Mouse (Mus musculus) cerebellum, postnatal 25 days (tissue): ENCODE results near the gene Rem2.
A peak's percentile ranks its signal among the peaks of the same experiment; 100 is the strongest.

ENCODE experiments used
- DNase-seq, 2 experiments: peaks; one replicate each; pipeline ENCODE4 v3.0.0; 2021; ENCODE audit warnings: mixed read lengths in 2 of 2

Rem2 gene

DNA sequence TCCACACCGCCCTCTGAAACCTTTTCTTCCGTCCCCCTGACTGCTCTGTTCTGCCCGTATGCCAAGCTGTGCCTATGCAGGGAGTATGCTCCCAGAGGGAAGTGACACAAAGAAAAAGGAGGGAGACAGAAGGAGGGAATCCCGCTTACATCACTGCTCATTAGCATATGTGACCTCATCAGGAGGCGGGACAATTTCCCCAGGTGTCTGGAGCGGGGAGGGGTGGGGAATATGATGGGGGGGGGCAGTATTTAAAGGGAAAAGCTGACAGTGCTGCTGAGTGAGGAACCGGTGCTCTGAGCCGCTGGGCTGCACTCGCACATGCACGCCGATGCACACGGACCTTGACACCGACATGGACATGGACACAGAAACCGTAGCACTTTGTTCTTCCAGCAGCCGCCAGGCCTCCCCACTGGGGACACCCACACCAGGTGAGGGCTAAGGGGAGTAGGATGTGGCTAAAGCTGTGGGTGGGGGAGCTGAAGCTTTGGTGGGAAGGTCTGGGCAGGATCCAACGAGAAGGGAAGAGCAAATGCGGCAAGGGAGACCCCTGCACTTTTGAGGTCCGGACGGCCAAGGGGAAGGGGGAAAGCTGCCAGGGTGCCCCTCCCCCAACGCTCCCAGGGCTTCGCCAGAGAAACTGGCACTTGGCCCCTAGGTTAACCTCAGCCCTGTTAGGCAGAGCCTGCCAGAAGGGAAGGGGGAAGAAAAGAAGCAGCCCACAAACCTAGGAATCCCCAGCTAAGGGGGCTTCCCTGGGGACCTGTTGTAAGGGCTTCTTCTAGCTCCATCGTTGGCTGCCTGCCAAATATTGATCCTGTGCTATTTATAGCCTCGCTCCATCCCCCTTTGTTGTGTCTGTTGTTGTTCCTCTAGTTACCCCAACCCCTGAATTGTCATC lies at the start of gene Rem2:
Gene Rem2, plus strand, starts transcription at position 160 of the 904 bp plus-strand sequence.
- peak; percentile 82 to 89 for DNase-seq

DNA sequence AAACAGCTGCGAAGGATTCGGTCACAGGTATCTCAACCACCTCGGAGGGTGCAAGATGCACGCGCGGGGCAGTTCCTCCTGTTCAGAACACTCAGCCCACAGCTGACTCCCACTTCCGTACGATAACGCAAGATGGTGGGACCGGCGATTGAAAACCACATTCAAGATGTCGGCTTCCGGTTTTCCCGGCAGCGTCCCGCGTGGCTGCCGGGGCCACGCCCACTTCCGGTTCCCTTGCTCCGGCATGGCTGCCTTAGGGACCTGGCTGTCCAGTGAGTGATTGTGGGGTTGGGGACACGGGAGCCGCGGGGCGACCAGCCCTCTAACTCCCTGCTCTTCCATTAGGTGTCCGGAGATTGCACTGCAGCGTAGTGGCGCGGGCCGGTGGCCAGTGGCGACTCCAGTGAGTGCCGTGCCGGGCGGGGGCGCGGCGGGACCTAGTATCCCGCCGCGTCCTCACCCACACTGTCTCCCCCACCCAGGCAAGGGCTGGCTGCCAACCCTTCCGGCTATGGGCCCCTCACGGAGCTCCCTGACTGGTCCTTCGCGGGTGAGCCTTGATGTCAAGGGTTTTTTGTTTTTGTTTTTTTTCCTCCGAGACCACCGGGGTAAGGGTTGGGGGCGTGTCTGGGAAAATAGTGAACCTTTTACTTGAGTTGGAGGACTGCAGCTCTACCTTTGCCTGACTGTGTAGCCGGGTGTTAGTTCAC lies 49.1 kb upstream of the Rem2 start, which contains the start of gene Mrpl52:
Gene Mrpl52, plus strand, starts transcription at position 221 of the 710 bp plus-strand sequence.
- peak; percentile 92 to 95 for DNase-seq

DNA sequence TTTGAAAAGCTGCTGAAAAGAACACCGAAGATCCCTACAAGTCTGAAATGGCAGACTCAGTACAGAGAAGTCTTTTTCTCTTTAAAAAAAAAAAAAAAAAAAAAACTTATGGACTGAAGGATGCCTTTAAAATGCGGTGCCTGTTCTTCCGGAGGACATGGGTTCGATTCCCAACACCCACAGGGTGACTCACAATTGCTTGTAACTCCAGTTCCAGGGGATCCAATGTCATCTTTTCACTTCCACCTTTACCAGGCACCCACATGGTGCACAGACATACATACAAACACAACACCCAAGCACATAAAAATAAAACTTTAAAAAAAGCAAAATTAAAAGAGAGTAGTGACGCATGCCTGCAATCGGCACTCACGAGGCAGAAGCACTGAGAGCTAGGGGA lies 48.2 kb upstream of the Rem2 start:
- DNase-seq, result no peak

DNA sequence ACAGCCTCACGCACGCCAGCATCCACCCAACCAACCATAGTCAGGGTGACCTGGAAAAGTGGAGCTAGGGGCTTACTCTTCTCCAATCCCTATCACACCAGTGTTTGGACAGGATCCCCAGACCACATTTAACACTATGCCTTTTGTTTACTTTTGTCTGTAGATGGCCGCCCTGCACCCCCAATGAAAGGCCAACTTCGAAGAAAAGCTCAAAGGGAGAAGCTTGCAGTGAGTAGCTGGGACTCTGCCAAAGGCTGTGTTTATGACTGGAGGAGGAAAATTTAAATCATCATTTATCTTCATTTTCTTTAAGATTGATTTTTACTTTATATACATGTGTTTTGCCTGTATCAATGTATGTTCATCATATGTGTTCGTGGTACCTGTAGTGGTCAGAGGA lies 47.5 kb upstream of the Rem2 start:
- no peak for DNase-seq

DNA sequence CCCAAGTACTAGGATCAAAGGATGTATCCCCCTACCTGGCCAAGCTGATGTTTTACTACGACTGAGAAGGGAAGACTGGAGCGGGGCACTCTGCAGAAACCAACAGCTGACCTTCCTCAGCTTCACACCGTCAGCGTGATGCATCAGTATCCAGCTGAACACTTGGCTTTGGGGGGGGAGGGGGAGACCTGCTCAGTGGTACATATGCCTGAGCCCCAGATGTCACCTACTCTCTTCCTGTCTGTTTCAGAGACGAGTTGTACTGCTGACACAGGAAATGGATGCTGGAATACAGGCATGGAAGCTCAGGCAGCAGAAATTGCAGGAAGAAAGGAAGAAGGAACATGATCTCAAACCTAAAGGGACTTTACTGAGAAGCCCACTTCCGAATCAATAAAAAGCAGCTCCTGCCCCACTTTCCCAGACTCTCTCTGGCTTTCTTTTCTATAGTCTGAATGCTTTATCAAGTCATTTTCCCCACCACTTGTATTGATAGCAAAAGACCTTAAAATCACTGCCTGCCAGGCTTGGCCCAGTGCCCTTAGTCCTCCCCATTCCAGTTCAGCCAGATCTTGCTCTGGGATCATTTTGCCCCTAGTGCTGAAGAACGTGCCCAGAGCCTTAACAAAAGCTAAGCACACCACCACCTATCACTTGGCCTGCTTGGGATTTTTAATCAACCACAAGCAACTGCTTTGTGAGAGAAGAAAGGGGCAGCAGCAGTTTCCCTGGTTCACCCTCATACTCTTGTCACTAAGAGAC lies 46.4 kb upstream of the Rem2 start:
- no peak for DNase-seq

DNA sequence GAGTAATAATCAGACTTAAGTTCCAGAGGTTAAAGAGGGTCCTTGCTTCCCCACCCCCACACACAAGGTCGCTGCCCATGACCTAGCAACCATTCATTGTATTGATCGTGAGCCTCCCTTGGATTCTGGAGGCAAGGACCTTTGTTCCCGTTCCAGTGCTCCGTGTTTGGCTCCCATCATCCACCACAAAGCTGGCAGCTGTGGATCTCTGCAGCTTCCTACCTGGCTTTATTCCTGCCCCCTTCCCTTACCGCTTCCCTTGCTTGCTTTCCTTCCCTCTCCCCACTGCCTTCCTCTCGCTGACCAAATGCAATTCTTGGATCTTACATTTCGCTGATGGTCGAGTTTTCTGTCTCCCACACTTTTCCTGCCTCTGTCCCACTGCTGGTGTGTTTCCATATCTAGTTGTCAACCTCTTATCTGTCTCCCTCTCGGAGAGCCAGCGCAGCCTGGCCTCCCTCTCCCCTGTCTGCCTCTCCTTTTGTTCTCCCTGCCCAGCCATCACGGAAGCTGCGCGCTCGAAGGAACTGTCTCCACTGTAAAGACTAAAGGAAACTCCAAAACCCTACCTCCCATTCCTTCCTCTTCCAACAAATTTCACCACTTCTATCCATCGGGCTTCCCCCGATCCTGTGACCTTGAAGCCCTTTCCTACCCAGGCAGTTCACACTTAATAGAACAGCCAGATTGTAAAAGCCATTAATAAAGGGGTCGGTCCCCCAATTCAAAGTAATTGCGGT lies 45.3 kb upstream of the Rem2 start:
- no peak for DNase-seq

DNA sequence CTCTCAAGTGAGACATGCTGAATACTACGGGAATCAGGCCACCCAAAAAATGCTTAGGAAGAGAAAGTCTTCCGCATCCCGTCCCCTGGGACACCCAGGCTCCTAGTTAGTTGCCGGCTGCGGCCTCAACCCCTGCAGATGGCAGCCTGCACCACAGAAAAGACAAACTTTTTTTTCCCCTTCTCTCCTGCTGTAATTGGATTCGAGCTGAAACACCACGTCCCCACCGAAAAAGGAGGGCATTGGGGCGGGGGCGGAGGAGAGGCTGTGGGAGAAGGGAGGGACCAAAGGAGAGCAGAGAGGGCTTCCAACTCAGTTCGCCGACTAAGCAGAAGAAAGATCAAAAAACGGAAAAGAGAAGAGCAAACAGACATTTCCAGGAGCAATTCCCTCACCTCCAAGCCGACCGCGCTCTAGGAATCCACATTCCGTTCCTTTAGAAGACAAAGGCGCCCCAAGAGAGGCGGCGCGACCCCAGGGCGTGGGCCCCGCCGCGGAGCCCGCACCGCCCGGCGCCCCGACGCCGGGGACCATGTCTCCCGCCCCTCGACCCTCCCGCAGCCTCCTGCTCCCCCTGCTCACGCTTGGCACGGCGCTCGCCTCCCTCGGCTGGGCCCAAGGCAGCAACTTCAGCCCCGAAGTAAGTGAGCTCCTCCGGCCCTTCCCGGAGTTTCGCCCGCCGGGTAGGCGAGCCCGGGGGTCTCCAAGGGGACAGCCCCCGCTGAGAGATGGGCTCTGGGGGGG lies 44.4 kb upstream of the Rem2 start, which contains the start of gene Mmp14:
Gene Mmp14, plus strand, starts transcription at position 279 of the 744 bp plus-strand sequence.
- peak in 1 of 2 experiments; percentile 37 for DNase-seq

DNA sequence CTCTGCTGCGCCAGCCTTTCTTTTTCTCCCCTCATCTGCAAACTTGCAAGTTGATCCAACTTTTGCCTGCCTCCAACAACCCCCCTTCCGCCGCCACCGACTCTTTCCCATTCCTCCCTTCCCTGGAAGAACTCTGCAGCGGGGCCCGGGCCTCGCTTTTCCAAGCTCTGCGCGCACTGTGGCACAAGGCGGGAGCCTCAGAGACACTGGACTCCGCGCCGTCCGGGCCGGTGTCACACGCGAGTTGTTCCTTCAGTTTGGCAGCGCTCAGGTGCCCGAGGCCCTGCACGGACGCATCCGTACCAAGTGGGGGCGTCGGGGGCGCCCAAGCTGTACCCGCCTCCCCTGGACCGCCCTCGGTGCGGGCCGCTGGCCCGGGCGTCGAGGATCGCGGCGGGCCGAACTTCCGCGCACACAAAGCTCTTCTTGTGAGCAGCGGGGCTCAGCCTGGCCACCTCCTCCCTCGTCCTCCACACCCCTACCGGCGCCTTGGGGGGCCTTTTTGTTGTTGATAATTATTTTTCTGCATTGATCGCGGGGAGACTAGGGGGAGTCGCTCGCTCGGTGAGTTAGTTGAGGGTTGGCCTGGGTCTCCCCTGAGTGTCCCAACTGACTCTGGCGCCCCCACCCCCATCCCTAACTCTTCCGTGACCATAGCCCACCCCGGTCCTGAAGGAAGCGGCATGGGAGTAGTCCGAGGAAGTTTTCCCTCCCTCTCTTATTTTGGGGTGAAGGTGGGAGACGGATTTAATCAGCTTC lies 43.6 kb upstream of the Rem2 start:
- DNase-seq, result peak in 1 of 2 experiments; percentile 31

DNA sequence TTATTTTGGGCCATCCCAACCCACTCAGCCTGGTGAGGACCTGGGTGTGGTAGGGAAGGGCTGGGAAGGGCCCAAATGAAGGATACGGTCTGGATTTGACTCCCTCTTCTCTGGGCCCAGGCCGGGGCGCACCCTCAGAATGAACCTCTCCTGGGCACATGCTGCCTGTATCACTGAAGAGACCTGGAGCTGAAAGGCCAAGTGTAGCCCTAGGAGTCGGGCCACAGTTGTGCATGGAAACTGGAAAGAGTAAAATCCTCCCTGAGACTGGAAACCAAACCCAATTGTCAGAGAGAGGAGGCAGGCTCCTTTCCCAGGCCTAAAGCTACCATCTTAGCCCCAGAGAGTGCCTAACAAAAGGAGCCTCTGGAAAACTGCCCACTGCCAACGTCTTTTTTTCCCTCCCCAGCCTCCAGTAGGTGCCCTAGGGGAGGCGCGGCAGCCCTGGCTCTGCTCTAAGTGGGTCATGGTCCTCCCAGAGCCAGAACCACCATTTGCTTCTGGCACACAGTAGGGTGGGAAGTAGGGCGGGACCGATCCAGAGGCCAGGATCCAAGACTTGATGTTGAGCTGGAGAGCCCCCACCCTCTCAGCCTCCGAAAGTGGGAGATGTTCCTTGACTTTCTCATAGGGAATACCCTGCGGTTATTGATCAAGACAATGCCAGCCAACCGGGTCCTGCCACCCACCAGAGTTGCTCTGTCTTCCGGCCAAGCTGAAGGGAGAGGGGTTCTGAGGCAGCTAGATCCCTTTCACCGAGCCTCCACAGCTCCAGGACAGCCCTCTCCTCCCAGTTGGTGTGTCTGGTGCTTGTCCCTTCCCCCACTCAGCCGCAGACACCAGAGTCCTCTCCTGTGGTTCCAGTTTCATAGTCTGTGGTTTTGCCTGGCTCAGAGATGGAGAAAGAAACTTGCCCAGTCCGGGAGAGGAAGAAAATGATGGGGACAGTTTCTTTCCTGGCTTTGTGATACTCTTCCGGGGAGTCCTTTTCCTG lies 42.8 kb upstream of the Rem2 start:
- DNase-seq, result peak in 1 of 2 experiments; percentile 35

DNA sequence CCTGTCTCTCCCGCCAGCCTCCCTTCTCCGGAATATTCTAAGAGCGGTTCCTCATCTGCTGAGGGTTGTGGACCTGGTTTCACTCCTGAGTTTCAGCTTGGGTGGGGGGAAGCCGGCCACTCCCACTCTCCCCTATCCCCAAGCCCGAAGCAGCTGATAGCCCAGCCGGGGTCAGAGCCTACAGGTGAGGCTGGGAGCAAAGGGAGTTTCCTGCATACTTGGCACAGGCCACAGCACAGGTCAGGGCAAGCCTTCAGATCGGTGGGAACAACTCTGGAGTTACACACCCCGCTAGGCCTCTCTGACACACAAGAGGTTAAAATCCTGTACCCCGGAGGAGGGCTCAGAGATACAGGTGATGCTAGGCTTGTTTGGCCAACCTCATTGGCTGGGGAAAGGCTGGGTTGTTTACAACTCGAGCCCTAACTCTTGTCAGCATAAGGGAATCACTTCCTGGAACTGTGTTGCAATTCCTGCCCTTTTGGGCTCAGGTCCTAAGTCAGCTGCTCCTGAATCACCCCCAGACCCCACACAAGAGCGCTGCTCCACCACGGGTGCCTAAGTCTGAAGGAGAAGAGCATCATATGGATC lies 41.9 kb upstream of the Rem2 start:
- no peak for DNase-seq

DNA sequence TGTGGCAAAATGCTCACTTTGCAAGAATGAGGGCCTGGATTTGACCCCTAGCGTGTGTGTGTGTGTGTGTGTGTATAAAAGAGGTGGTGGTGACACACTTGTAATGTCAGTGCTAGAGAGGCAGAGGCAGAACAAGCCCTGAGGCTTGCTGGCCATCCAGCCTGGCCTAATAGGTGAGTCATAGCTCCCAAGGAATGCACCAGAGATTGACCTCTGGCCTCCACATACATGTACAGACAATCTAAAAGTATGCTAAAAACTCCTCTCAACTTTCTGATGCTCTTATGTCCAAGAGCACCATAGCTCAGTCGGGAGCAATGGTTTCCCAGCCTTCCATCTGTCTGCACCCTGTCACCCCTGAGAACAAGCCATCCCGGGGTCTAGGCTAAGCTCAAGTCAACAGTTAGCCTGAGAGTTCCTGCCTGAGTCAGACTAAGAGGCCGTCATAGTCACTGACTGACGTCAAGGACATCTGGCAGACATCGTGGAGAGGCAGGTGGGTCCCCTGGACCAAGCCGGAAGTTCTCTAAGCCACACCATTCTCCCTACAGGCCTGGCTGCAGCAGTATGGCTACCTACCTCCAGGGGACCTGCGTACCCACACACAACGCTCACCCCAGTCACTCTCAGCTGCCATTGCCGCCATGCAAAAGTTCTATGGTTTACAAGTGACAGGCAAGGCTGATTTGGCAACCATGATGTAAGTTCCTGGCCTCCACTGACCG lies 40.5 kb upstream of the Rem2 start:
- no peak for DNase-seq

DNA sequence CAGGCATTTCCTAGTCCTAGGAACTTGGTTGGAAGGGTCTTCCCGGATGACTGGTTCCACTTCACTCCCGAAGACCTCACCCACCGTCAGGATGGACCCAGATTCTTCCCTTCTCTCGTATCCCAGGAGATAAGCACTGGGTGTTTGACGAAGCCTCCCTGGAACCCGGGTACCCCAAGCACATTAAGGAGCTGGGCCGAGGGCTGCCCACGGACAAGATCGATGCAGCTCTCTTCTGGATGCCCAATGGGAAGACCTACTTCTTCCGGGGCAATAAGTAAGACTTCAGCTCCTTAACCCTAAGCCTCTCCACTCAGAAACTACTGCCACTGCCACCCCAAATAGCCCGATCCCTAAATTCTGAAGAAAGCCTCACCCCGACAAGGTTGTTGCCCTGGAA lies 36.7 kb upstream of the Rem2 start:
- no peak for DNase-seq

DNA sequence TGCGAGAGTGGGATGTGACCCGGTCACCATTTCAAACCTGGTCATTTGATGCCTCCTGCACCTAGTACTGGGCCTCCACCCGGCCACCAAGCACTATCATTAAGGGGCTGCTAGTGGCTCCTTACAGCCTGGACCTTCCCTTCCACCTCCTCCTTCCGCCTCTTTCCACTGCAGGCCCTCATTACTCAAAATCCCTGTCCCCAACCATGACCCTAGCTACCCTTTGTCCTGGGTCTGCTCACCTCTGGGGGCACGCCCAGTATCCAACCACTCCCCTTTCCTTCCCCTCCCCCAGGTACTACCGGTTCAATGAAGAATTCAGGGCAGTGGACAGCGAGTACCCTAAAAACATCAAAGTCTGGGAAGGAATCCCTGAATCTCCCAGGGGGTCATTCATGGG lies 36.3 kb upstream of the Rem2 start:
- DNase-seq, result no peak

DNA sequence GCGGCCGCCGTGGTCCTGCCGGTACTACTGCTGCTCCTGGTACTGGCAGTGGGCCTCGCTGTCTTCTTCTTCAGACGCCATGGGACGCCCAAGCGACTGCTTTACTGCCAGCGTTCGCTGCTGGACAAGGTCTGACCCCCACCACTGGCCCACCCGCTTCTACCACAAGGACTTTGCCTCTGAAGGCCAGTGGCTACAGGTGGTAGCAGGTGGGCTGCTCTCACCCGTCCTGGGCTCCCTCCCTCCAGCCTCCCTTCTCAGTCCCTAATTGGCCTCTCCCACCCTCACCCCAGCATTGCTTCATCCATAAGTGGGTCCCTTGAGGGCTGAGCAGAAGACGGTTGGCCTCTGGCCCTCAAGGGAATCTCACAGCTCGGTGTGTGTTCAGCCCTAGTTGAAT lies 35.4 kb upstream of the Rem2 start:
- no peak for DNase-seq

DNA sequence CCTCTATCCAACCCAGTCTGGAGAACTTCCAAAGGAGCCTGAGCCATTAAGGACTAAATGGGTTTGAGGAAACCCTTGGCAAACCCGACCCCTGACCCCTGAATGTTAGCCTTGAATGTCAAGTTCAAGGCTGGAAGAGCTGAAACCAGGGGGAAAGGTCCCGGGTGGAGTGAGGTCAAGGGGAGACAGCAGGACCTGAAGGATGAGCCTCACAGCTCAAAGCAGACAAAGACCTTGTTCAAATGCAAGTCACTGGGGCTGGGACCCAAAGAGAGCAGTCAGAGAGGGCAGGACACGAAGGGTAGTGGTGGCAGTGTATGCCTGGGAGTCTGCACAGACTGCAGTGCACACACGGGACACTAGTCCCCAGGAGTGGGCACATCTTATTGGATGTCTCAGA lies 34.5 kb upstream of the Rem2 start:
- DNase-seq, result no peak

DNA sequence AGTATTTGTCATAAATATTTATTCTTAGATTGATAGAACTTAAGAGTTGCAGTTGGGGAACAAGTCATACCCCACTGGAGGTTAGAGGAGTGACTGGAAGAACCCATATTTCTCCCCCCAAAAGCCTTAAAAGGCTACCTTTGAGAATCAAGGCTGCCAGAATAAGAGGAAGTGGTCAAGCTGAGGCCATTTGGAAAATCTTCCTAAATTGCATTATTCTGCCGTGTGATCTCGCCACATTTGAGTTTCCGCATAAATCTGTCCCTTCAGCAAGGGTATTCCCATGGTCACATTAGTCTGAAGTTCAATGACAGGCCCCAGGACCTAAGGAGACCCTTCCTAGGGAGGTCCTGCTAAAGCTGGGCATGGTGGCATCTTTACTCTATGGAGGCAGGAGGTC lies 33.4 kb upstream of the Rem2 start:
- DNase-seq, result no peak

DNA sequence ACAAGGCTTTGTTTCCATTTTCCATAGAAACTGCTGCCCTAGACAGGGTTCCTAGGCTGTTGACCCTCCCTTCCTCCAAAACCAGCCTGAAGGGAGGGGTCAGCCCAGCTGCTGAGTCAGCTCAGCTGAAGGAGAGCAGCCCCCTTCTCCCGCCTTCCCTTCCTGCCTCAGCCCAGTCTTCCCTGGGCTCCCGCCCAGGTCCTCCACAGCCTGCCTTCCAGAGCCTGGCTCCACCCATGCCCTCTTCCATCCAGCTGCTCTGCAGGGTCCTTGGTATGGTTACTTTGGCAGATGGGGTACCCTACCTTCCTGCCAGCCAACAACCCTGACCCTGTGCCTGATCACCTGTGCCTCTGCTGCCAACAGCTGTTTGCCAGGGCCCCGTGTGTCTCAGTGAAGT lies 32.7 kb upstream of the Rem2 start:
- DNase-seq, result no peak
